Mouse (Mus musculus) liver, embryonic 16.5 days (tissue): ENCODE results near the gene Ephb2. TPM values are rescaled to one million over a fixed set of nuclear protein-coding genes. Genes with fewer than 3 reads are reported as not detected.

ENCODE experiments used
- ATAC-seq: fragments of 200-750 bp; cut with Nextera tagmentation; 2 replicates; pipeline ENCODE4 v1.8.0; 2017; ENCODE audit warnings: low read depth, mild to moderate bottlenecking, moderate number of reproducible peaks, moderate library complexity
- H3K27ac ChIP-seq: fragments of 300-500 bp; sonication (generic); 2 replicates; pipeline ENCODE4 v1.5.1; 2014; ENCODE audit warnings: mild to moderate bottlenecking, low read length
- H3K27me3 ChIP-seq: fragments of 300-500 bp; sonication (generic); 2 replicates; pipeline ENCODE4 v1.6.1; 2014; ENCODE audit warnings: low read depth, low read length, mixed read lengths; ENCODE audit not compliant: control insufficient read depth, insufficient read depth
- H3K36me3 ChIP-seq: fragments of 300-500 bp; sonication (generic); 2 replicates; pipeline ENCODE4 v1.6.1; 2014; ENCODE audit warnings: mild to moderate bottlenecking; ENCODE audit not compliant: control insufficient read depth, insufficient read depth
- H3K4me1 ChIP-seq: fragments of 300-500 bp; sonication (generic); 2 replicates; pipeline ENCODE4 v1.6.1; 2014; ENCODE audit warnings: low read depth, low read length, mixed read lengths; ENCODE audit not compliant: control insufficient read depth
- H3K4me2 ChIP-seq: fragments of 300-500 bp; sonication (generic); 2 replicates; pipeline ENCODE4 v1.6.1; 2014; ENCODE audit warnings: low read depth, low read length, mixed read lengths
- H3K4me3 ChIP-seq: fragments of 300-500 bp; sonication (generic); 2 replicates; pipeline ENCODE4 v1.5.1; 2014; ENCODE audit warnings: low read depth, mild to moderate bottlenecking, low read length
- H3K9ac ChIP-seq: fragments of 300-500 bp; sonication (generic); 2 replicates; pipeline ENCODE4 v1.6.1; 2014; ENCODE audit warnings: low read depth, low read length
- H3K9me3 ChIP-seq: fragments of 300-500 bp; sonication (generic); replicated peaks from 2 replicates; pipeline ENCODE4 v1.6.1; 2016; ENCODE audit warnings: low read length; ENCODE audit not compliant: control insufficient read depth
- WGBS: fragments of 180-500 bp; shearing (Covaris S2); extraction: QIAGEN DNeasy Blood & Tissue Kit; methylation state at CpG from one replicate; pipeline ENCODE4 v1.1.7; 2014; ENCODE audit not compliant: insufficient replicate concordance; 5-methylcytosine and 5-hydroxymethylcytosine counted together
- polyA plus RNA-seq: library from polyadenylated mRNA; unstranded; fragments of >200 nt; fragmentation: Nextera tagmentation; extraction: Ambion mirVana; gene quantifications from 2 replicates; pipeline ENCODE4 v1.2.1, GENCODE M21; 2015

The Ephb2 gene
- polyA plus RNA-seq, 1 experiment from 2014 or later, result 0.18 TPM

- Histone ChIP-seq H3K27me3 (no peaks in the 10 kb centered on the region), H3K9ac (no peak overlapping the region), H3K27ac (no peak overlapping the region), H3K9me3 (no peaks in the 10 kb centered on the region), H3K4me1 (no peaks in the 10 kb centered on the region), H3K4me3 (no peak overlapping the region), H3K4me2 (no peak overlapping the region), H3K36me3 (no peaks in the 10 kb centered on the region)
- WGBS, result 64% methylated on average over 1 of the region's 1 CpGs
- ATAC-seq, result no peak
Measured at GRCm38 (mm10) chr4:136782579-136782925, 53.2 kb downstream of the Ephb2 start.

GRCm38 (mm10) chr4:136781868-136782578 lies 53.8 kb downstream of the Ephb2 start:
- Histone ChIP-seq H3K4me2 (no peak overlapping the region), H3K4me3 (no peak overlapping the region), H3K9ac (no peak overlapping the region), H3K27me3 (no peaks in the 10 kb centered on the region), H3K36me3 (no peaks in the 10 kb centered on the region), H3K9me3 (no peaks in the 10 kb centered on the region), H3K4me1 (no peaks in the 10 kb centered on the region), H3K27ac (no peak overlapping the region)
- ATAC-seq, result no peak
- WGBS, result 72% methylated on average over 13 of the region's 13 CpGs

DNA sequence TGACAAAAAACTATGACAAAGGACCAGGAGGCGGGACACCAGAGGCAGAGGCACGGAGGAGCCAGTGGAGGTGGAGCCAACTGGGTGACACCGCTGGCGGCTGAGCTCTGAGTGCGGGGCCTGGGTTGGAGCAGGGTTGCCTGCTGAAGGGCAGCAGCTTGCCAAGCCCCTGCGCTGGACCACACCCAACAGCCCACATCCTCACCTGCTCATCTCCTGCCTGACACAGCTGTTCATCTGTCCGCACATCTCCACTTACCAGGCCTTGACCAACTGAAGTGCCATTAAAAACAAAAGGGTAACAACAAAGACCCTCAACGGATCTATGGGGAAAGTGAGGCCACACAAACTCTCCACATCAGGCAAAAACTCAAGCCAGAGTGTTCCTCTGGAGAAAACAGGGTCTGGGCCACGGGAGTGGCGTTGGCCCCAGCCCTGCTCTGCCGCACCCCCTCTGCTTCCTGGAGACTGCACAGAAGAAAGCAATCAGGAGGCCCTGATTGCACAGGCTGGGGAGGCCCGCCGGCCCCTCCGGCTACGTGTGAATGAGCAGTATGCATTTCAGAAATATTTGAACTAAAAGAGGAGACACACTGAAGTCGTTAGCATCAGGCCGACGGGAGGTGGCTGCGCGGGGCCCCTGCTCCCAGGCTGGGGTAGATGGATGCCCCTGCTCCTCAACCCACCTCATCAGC lies 55.4 kb downstream of the Ephb2 start:
- no peaks in the 10 kb centered on the region for H3K4me1 ChIP-seq
- ATAC-seq, result no peak

GRCm38 (mm10) chr4:136779156-136779555 lies 56.6 kb downstream of the Ephb2 start:
- Histone ChIP-seq H3K27ac (no peak overlapping the region), H3K9ac (no peak overlapping the region)

More for the DNA sequence above, 55.4 kb downstream of the Ephb2 start:
- H3K36me3 ChIP-seq, result no peaks in the 10 kb centered on the region
- no peak overlapping the region for H3K4me2 ChIP-seq
- no peaks in the 10 kb centered on the region for H3K9me3 ChIP-seq
- 66% methylated on average over 20 of the region's 20 CpGs for WGBS
- H3K9ac ChIP-seq, result no peak overlapping the region
- no peaks in the 10 kb centered on the region for H3K27me3 ChIP-seq
- H3K27ac ChIP-seq, result no peak overlapping the region
- H3K4me3 ChIP-seq, result no peak overlapping the region

DNA sequence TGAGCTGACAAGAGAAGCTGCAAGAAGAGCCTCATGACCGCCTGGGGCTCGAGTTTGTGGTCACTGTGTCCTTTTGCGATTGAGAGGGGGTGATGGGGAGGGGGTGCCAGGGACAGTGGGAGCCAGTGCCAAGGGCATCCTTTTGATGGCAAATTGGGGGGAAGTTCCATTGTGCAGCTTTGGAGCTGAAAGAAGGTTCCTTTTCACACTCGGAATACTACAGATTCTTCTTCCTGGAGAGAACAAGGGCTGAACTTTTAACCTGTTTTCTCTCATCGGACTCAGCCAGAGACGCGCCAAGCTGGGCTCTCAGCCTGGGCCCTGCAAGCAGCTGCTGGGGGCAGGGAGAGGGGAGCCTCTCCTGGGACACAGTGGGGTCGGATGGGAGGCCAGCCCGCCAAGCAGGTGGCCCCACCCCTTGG lies 59.3 kb downstream of the Ephb2 start:
- no peaks in the 10 kb centered on the region for H3K36me3 ChIP-seq
- no peak overlapping the region for H3K27ac ChIP-seq
- WGBS, result 34% methylated on average over 9 of the region's 9 CpGs

More at GRCm38 (mm10) chr4:136779156-136779555, 56.6 kb downstream of the Ephb2 start:
- no peak for ATAC-seq
- WGBS, result 82% methylated on average over 11 of the region's 11 CpGs
- Histone ChIP-seq H3K4me2 (no peak overlapping the region), H3K4me3 (no peak overlapping the region), H3K36me3 (no peaks in the 10 kb centered on the region), H3K9me3 (no peaks in the 10 kb centered on the region), H3K4me1 (no peaks in the 10 kb centered on the region), H3K27me3 (no peaks in the 10 kb centered on the region)

DNA sequence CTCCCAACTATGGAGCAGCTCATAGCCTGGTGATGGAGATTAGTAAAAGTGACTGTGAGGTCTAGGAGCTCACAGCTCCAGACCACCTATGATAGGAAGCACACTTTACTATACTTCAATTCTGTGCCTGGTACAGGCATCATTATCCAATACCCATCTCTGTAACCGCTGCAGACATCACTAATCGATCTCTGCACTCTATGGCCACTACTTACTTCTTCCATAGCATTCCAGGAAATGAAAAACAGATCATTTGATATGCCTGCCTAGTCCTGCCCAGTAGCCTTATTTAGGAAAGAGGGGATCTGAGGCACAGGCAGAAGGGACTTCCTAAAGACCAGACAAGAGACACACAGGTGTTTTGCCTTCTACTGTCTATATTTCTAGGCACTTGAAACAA lies 59.9 kb downstream of the Ephb2 start:
- Histone ChIP-seq H3K4me2 (no peak overlapping the region), H3K9me3 (no peaks in the 10 kb centered on the region)
- WGBS, result 65% methylated on average over 2 of the region's 2 CpGs

More for the DNA sequence above, 59.3 kb downstream of the Ephb2 start:
- H3K4me1 ChIP-seq, result no peaks in the 10 kb centered on the region
- H3K27me3 ChIP-seq, result no peaks in the 10 kb centered on the region
- no peak overlapping the region for H3K4me3 ChIP-seq
- no peak overlapping the region for H3K9ac ChIP-seq
- no peaks in the 10 kb centered on the region for H3K9me3 ChIP-seq
- ATAC-seq, result no peak
- H3K4me2 ChIP-seq, result no peak overlapping the region

DNA sequence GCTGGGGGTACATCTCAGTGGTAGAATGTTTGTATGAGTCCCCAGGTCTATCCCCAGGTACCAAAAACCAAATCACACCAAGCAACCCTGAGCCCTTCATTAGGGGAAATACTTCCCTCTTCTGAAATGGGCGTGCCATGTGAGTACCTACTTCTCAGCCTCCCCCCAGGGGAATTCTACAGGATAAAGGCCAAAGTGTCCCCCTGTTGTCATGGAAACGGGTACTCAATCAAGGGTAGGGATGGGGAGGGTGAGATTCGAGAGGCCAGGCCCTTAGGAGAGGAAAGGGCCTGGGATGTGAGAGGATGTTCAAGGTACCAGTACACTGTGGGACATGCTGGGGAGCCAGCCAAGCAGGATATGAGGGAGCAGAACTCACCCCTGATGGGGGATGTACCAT lies 61.6 kb downstream of the Ephb2 start:
- Histone ChIP-seq H3K4me2 (no peak overlapping the region), H3K4me3 (no peak overlapping the region), H3K36me3 (no peaks in the 10 kb centered on the region), H3K9me3 (no peaks in the 10 kb centered on the region), H3K4me1 (no peaks in the 10 kb centered on the region), H3K27me3 (no peaks in the 10 kb centered on the region), H3K9ac (no peak overlapping the region), H3K27ac (no peak overlapping the region)
- ATAC-seq, result no peak
- WGBS, result 47% methylated on average over 3 of the region's 3 CpGs

More for the DNA sequence above, 59.9 kb downstream of the Ephb2 start:
- no peak overlapping the region for H3K4me3 ChIP-seq
- H3K9ac ChIP-seq, result no peak overlapping the region
- no peaks in the 10 kb centered on the region for H3K36me3 ChIP-seq
- no peak for ATAC-seq
- H3K27me3 ChIP-seq, result no peaks in the 10 kb centered on the region
- H3K4me1 ChIP-seq, result no peaks in the 10 kb centered on the region
- H3K27ac ChIP-seq, result no peak overlapping the region

DNA sequence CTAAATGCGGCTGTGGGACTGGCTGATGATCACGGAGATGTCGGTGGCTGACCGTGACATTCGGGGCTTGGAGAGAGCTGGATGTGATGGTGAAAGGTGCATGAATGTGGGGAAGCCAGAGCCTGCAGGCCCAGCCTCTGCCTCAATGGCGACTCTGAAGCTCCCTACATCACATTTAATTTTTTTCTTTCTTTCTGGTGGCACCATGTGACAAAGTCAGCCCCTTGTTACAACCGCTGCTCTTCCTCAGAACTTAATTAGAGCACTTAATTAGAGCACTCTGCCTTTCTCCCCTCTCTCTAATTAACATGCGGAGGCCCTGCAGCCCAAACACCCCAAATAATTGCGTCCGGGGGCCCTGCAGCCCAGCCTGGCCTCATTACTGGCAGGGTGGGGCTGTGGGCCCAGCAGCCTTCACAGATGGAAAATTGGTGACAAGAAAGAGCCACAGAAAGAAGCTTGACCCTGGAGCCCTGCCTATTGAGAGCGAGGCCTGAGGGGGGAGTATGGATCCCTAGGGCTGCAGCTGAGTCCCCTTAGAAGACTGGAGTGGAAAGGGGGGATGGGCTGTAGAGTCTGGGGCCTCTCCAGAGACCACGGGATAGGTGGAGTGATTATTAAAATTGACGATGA lies 62.7 kb downstream of the Ephb2 start:
- Histone ChIP-seq H3K27ac (no peak overlapping the region), H3K4me2 (no peak overlapping the region), H3K9ac (no peak overlapping the region), H3K4me3 (no peak overlapping the region), H3K27me3 (no peaks in the 10 kb centered on the region), H3K4me1 (no peaks in the 10 kb centered on the region), H3K9me3 (0 out of 2 replicates have a peak, but pooled peaks cover 2% of the 10 kb centered on the region), H3K36me3 (no peaks in the 10 kb centered on the region)
- ATAC-seq, result no peak
- 66% methylated on average over 13 of the region's 13 CpGs for WGBS

- Histone ChIP-seq H3K4me1 (no peaks in the 10 kb centered on the region), H3K9ac (no peak overlapping the region), H3K4me3 (no peak overlapping the region), H3K9me3 (0 out of 2 replicates have a peak, but pooled peaks cover 2% of the 10 kb centered on the region), H3K4me2 (no peak overlapping the region), H3K36me3 (no peaks in the 10 kb centered on the region), H3K27ac (no peak overlapping the region), H3K27me3 (no peaks in the 10 kb centered on the region)
- WGBS, result 78% methylated on average over 5 of the region's 5 CpGs
- no peak for ATAC-seq
Measured at GRCm38 (mm10) chr4:136772318-136772717, 63.5 kb downstream of the Ephb2 start.
